Mouse (Mus musculus) MEL (cell line): ENCODE data around the gene Dstyk. TPM values are rescaled to one million over a fixed set of nuclear protein-coding genes. Genes with fewer than 3 reads are reported as not detected.
A peak's percentile ranks its signal among the peaks of the same experiment; 100 is the strongest.

ENCODE experiments used
- DNase-seq: peaks from one replicate; pipeline ENCODE4 v3.0.0; 2011; ENCODE audit warnings: low read depth, low spot score
- H3K27ac ChIP-seq: 2 replicates; pipeline ENCODE4 v1.5.1; 2012; ENCODE audit warnings: low read depth, mild to moderate bottlenecking, control low read depth, low read length, moderate library complexity; ENCODE audit not compliant: control insufficient read depth
- H3K27me3 ChIP-seq, 2 experiments: fragments of 150-350 bp in 1 of 2; sonication (generic) in 1 of 2; 2 replicates each; pipeline ENCODE4 v1.6.1; 2012; ENCODE audit warnings: low read length in 2 of 2, mild to moderate bottlenecking in 2 of 2, improper control_type of control experiment in 1 of 2, moderate library complexity in 1 of 2; ENCODE audit not compliant: insufficient read depth in 2 of 2, control insufficient read depth in 1 of 2
- H3K36me3 ChIP-seq, 2 experiments: 2 replicates each; pipeline ENCODE4 v1.6.1; 2012 to 2014; ENCODE audit warnings: low read length in 2 of 2, improper control_type of control experiment in 1 of 2, inconsistent platforms in 1 of 2, mild to moderate bottlenecking in 1 of 2; ENCODE audit not compliant: insufficient read depth in 2 of 2, control insufficient read depth in 1 of 2
- H3K4me1 ChIP-seq, 2 experiments: fragments of 150-350 bp in 1 of 2; sonication (generic) in 1 of 2; 2 replicates each; pipeline ENCODE4 v1.6.1; 2012; ENCODE audit warnings: low read length in 2 of 2, improper control_type of control experiment in 1 of 2, mild to moderate bottlenecking in 1 of 2; ENCODE audit not compliant: insufficient read depth in 2 of 2, control insufficient read depth in 1 of 2
- H3K4me3 ChIP-seq, 2 experiments: fragments of 150-350 bp in 1 of 2; sonication (generic) in 1 of 2; 2 replicates each; pipeline ENCODE4 v1.5.1; 2012; ENCODE audit warnings: low read depth in 2 of 2, low read length in 2 of 2, mild to moderate bottlenecking in 2 of 2, moderate library complexity in 2 of 2, control low read depth in 1 of 2, improper control_type of control experiment in 1 of 2; ENCODE audit not compliant: control insufficient read depth in 1 of 2, insufficient read depth in 1 of 2
- H3K79me2 ChIP-seq: 2 replicates; pipeline ENCODE4 v1.6.1; 2012; ENCODE audit warnings: mild to moderate bottlenecking, low read length, moderate library complexity; ENCODE audit not compliant: control insufficient read depth, poor library complexity, insufficient read depth
- H3K9ac ChIP-seq: 2 replicates; pipeline ENCODE4 v1.6.1; 2012; ENCODE audit warnings: low read depth, mild to moderate bottlenecking, control low read depth, low read length, moderate library complexity; ENCODE audit not compliant: control insufficient read depth, poor library complexity, severe bottlenecking
- H3K9me3 ChIP-seq: fragments of 150-350 bp; sonication (generic); replicated peaks from 2 replicates; pipeline ENCODE4 v1.6.1; 2012; ENCODE audit warnings: mild to moderate bottlenecking, low read length, improper control_type of control experiment, moderate library complexity; ENCODE audit not compliant: insufficient read depth
- CTCF ChIP-seq, 3 experiments: IDR thresholded peaks in 2 of 3; conservative IDR thresholded peaks in 1 of 3; 2 replicates each; pipeline ENCODE4 v1.5.1; 2011 to 2012; ENCODE audit warnings: low read length in 3 of 3, low read depth in 2 of 3, mild to moderate bottlenecking in 2 of 3, improper control_type of control experiment in 1 of 3, inconsistent platforms in 1 of 3, mixed read lengths in 1 of 3, moderate library complexity in 1 of 3; ENCODE audit not compliant: control insufficient read depth in 1 of 3, insufficient read depth in 1 of 3, poor library complexity in 1 of 3, severe bottlenecking in 1 of 3
- E2F4 ChIP-seq: IDR thresholded peaks from 2 replicates; pipeline ENCODE4 v1.6.1; 2011; ENCODE audit warnings: low read depth, low read length, improper control_type of control experiment, borderline replicate concordance
- ELF1 ChIP-seq: IDR thresholded peaks from 2 replicates; pipeline ENCODE4 v1.6.1; 2014; ENCODE audit warnings: low read depth, mild to moderate bottlenecking, inconsistent platforms, low read length, improper control_type of control experiment, moderate library complexity
- GABPA ChIP-seq: IDR thresholded peaks from 2 replicates; pipeline ENCODE4 v1.6.1; 2012; ENCODE audit warnings: low read depth, mild to moderate bottlenecking, inconsistent platforms, low read length, improper control_type of control experiment, moderate library complexity
- HCFC1 ChIP-seq: IDR thresholded peaks from 2 replicates; pipeline ENCODE4 v1.6.1; 2012; ENCODE audit warnings: low read depth, mild to moderate bottlenecking, inconsistent platforms, low read length, improper control_type of control experiment, moderate library complexity
- JUND ChIP-seq: IDR thresholded peaks from 2 replicates; pipeline ENCODE4 v1.6.1; 2011; ENCODE audit warnings: low read depth, mild to moderate bottlenecking, improper control_type of control experiment, low read length
- MAFK ChIP-seq: IDR thresholded peaks from 2 replicates; pipeline ENCODE4 v1.6.1; 2011; ENCODE audit warnings: low read depth, mild to moderate bottlenecking, low read length, improper control_type of control experiment, borderline replicate concordance
- MAZ ChIP-seq: IDR thresholded peaks from 2 replicates; pipeline ENCODE4 v1.6.1; 2012; ENCODE audit warnings: low read depth, mild to moderate bottlenecking, inconsistent platforms, low read length, improper control_type of control experiment
- MEF2A ChIP-seq: IDR thresholded peaks from 2 replicates; pipeline ENCODE4 v1.6.1; 2014; ENCODE audit warnings: low read depth, mild to moderate bottlenecking, inconsistent platforms, low read length, improper control_type of control experiment; ENCODE audit not compliant: poor library complexity, insufficient replicate concordance, severe bottlenecking; ENCODE audit errors: extremely low read depth
- MXI1 ChIP-seq: IDR thresholded peaks from 2 replicates; pipeline ENCODE4 v1.6.1; 2011; ENCODE audit warnings: mild to moderate bottlenecking, low read depth, low read length, improper control_type of control experiment
- MYB ChIP-seq: IDR thresholded peaks from 2 replicates; pipeline ENCODE4 v1.6.1; 2011; ENCODE audit warnings: mild to moderate bottlenecking, low read depth, low read length, improper control_type of control experiment
- MYC ChIP-seq: IDR thresholded peaks from 2 replicates; pipeline ENCODE4 v1.6.1; 2011; ENCODE audit warnings: low read depth, mild to moderate bottlenecking, low read length, improper control_type of control experiment, moderate library complexity
- NELFE ChIP-seq: IDR thresholded peaks from 2 replicates; pipeline ENCODE4 v1.6.1; 2011; ENCODE audit warnings: low read depth, low read length, improper control_type of control experiment
- NRF1 ChIP-seq: IDR thresholded peaks from 2 replicates; pipeline ENCODE4 v1.6.1; 2014; ENCODE audit warnings: low read depth, mild to moderate bottlenecking, inconsistent platforms, low read length, improper control_type of control experiment, moderate library complexity; ENCODE audit not compliant: poor library complexity, insufficient read depth, severe bottlenecking
- POLR2AphosphoS2 ChIP-seq: IDR thresholded peaks from 2 replicates; pipeline ENCODE4 v1.6.1; 2011; ENCODE audit warnings: low read length, improper control_type of control experiment
- RAD21 ChIP-seq: IDR thresholded peaks from 2 replicates; pipeline ENCODE4 v1.6.1; 2011; ENCODE audit warnings: mild to moderate bottlenecking, low read depth, low read length, improper control_type of control experiment
- RCOR1 ChIP-seq: IDR thresholded peaks from 2 replicates; pipeline ENCODE4 v1.6.1; 2012; ENCODE audit warnings: low read depth, mild to moderate bottlenecking, inconsistent platforms, low read length, improper control_type of control experiment
- SIN3A ChIP-seq: IDR thresholded peaks from 2 replicates; pipeline ENCODE4 v1.6.1; 2012; ENCODE audit warnings: low read length, improper control_type of control experiment, inconsistent platforms
- SMC3 ChIP-seq: IDR thresholded peaks from 2 replicates; pipeline ENCODE4 v1.6.1; 2011; ENCODE audit warnings: low read depth, low read length, improper control_type of control experiment
- TBP ChIP-seq: IDR thresholded peaks from 2 replicates; pipeline ENCODE4 v1.8.0; 2011; ENCODE audit warnings: low read depth, low read length, improper control_type of control experiment
- ZC3H11A ChIP-seq: IDR thresholded peaks from 2 replicates; pipeline ENCODE4 v1.6.1; 2012; ENCODE audit warnings: low read depth, mild to moderate bottlenecking, inconsistent platforms, low read length, improper control_type of control experiment
- ZMIZ1 ChIP-seq: IDR thresholded peaks from 2 replicates; pipeline ENCODE4 v1.6.1; 2012; ENCODE audit warnings: low read depth, mild to moderate bottlenecking, inconsistent platforms, low read length, improper control_type of control experiment, moderate library complexity
- ZNF384 ChIP-seq: IDR thresholded peaks from 2 replicates; pipeline ENCODE4 v1.6.1; 2012; ENCODE audit warnings: low read depth, mild to moderate bottlenecking, inconsistent platforms, low read length, improper control_type of control experiment
- polyA plus RNA-seq, 2 experiments: library from polyadenylated mRNA; stranded (reverse) in 1 of 2; unstranded in 1 of 2; fragments of >175 nt in 1 of 2; fragments of >200 nt in 1 of 2; gene quantifications; 2 replicates each; pipeline versions ENCODE4 v1.2.1 to v1.2.4; 2012; ENCODE audit warnings: low replicate concordance in 2 of 2, low read depth in 1 of 2; ENCODE audit not compliant: insufficient read length in 2 of 2, insufficient read depth in 1 of 2, missing spikeins in 1 of 2
- total RNA-seq: library from RNA; depleted of rRNA; stranded (reverse); fragments of 300-350 nt; gene quantifications from 2 replicates; pipeline ENCODE4 v1.2.3, GENCODE M21; 2012

The Dstyk gene
- total and polyA plus RNA-seq, 3 experiments, result 2.4 to 4.5 TPM; not detected in 1

DNA sequence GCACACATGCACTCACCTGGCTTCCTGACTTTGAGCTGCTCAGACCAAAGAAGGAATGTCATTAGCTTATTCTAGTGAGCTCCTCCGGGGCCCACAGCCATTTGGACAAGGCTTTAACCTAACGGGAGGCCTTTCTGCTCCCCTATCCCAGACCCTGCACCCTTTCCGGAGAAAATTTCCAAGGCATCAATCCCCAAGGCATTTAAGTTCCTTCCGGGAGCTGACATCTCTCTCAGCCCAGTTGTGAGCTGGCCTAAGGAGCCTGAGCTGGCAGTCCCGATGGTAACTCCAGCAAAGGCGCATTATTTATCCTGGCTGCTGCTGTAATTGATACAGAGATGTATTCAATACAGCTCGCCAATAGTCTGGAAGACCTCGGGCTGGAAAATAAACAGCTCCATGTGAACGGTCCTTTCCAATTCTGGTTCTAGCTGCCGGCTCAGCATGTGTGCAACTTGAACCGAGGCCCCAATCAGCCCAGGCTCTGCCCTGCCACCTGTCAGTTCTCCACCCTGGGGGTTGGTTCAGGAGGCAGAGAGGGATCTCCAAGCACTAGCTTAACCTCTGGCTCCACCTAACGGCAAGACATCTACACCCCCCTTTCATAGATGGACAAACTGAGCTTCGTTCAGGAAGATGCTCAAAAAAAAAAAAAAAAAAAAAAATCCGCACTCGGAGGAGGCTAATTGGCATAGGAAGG, 27.3 kb upstream of the Dstyk start:
- peak; percentile 43 for TF ChIP-seq SIN3A
- TF ChIP-seq SMC3, result peak; percentile 57
- no peak; the same call in 1 of the 2 replicates for TF ChIP-seq POLR2AphosphoS2
- 0 out of 2 replicates have a peak, but pooled peaks have one; percentile 32 for TF ChIP-seq RCOR1
- no peak for TF ChIP-seq MAFK
- no peak for TF ChIP-seq HCFC1
- no peak for TF ChIP-seq MYB
- 0 out of 2 replicates have a peak, but pooled peaks have one; percentile 28 for TF ChIP-seq MAZ
- TF ChIP-seq E2F4, result no peak
- TF ChIP-seq ZNF384, result peak; percentile 84
- peak; percentile 36 to 64 (median 40) for TF ChIP-seq CTCF (IDR thresholded peaks at IDR 0.05 in 2 of 3, conservative IDR thresholded peaks at IDR 0.05 in 1 of 3; ENCODE audit: control insufficient read depth in 1 of 3, insufficient read depth in 1 of 3, low read depth in 2 of 3, low read length in 3 of 3, poor library complexity in 1 of 3, severe bottlenecking in 1 of 3)
- TF ChIP-seq MXI1, result peak; percentile 59
- peak; percentile 71 for TF ChIP-seq RAD21
- peak; percentile 39; the same call in 1 of the 2 replicates for TF ChIP-seq MYC
- TF ChIP-seq ZC3H11A, result peak; percentile 67
- TF ChIP-seq JUND, result no peak
- TF ChIP-seq ZMIZ1, result 0 out of 2 replicates have a peak, but pooled peaks have one; percentile 39
- Histone ChIP-seq H3K36me3 (peaks cover 0 to 3% of the 10 kb centered on the region in 2 experiments; a peak in 2 of 4 replicates), H3K4me1 (peaks cover 2 to 8% of the 10 kb centered on the region in 2 experiments; a peak in 2 of 4 replicates), H3K9ac (no peak overlapping the region), H3K27ac (no peak overlapping the region), H3K4me3 (peak overlapping the region; percentile 50 to 61), H3K9me3 (no peaks in the 10 kb centered on the region), H3K79me2 (no peaks in the 10 kb centered on the region), H3K27me3 (no peaks in the 10 kb centered on the region; a peak in 1 of 4 replicates)
- DNase-seq, result peak; percentile 72

DNA sequence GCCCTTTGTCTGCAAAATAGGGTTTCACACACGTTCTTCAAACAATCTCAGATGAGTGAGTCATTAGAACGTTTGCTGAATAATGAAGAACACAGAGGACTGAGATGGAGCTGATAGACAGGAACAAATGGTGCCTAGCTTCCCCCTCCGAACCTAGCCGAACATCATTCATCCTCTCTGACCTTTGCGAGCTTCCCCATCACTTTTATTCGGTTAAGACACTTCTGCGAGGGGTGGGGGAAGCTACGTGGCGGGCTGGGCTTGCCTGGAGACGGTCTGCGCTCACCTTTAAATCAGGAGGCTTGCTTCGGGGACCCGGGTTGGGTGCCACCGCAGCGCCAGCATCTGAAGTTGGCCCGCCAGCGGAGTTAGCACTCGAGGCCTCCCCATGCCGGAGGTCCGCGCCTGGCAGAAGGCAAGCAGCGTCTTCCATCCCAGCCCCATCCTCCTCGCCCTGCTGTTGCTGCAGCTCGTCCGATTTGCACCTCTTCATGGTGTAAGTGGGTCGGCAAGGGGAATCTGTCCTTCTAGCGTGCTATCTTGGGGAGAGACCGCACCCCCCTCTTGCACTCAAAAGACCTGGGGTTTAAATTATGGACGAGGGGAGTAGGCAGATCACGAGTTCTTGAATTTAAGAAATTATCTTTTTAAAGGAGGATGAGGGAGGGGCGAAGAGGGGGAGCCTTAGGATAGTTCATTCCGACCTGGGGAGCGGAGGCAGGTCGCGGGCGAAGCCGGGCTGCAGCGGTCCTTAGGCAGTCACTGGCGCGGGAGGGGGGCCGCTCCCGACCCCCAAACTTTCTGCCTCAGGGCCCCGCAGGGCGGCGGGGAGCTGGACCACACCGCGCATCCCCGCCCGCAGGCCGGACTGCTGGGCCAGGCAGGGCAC, 26.4 kb upstream of the Dstyk start, which contains the start of gene Tmcc2:
TSS of gene Tmcc2 (minus strand) at position 591 of the 889 bp plus-strand sequence.
- H3K4me3 ChIP-seq, result peak within 1 kb of the TSS; percentile 54 to 61
- H3K9ac ChIP-seq, result peak within 1 kb of the TSS; percentile 71
- H3K9me3 ChIP-seq, result no peaks in the 10 kb centered on the region
- peak; percentile 63 for DNase-seq
- H3K79me2 ChIP-seq, result no peaks in the 10 kb centered on the region
- H3K4me1 ChIP-seq, result peaks cover 2 to 8% of the 10 kb centered on the region in 2 experiments; a peak in 2 of 4 replicates
- H3K36me3 ChIP-seq, result peaks cover 0 to 3% of the 10 kb centered on the region in 2 experiments; a peak in 2 of 4 replicates
- H3K27ac ChIP-seq, result peak within 1 kb of the TSS; percentile 11; the same call in 1 of the 2 replicates
- TF ChIP-seq NRF1 (no peak), MEF2A (no peak), E2F4 (no peak), GABPA (no peak), MAZ (0 out of 2 replicates have a peak, but pooled peaks have one; percentile 9), MAFK (no peak), MXI1 (no peak), SIN3A (no peak), ELF1 (no peak), NELFE (no peak), JUND (no peak), TBP (peak; percentile 58; the same call in 1 of the 2 replicates)
- TF ChIP-seq, all 39 proteins: peak for 2
- no peaks in the 10 kb centered on the region; a peak in 1 of 4 replicates for H3K27me3 ChIP-seq
